8 mouse cellular contexts compared by ENCODE assay signal in genomic region chr15:25758500-25759086, GRCm38 (mm10).
DNase-seq lines count a peak whose midpoint lies in the region; ATAC-seq and TF ChIP-seq lines count a peak whose summit lies in the region.

No protein-coding gene starts in this region.

- WGBS in forebrain, embryonic 13.5 days: 21% methylated on average over 15 of the region's 15 CpGs
- WGBS in kidney, postnatal 0 days: 68% methylated on average over 15 of the region's 15 CpGs
- WGBS in cerebellum, adult 2 months: 62% methylated on average over 15 of the region's 15 CpGs

- ATAC-seq in forebrain, embryonic 13.5 days: no peak
- ATAC-seq in kidney, postnatal 0 days (replicated peaks; ENCODE audit: low FRiP score, low read depth): peak; percentile 76

- no peak for TF ChIP-seq CTCF in kidney, postnatal 0 days (IDR thresholded peaks at IDR 0.05; ENCODE audit: low read depth)
- no peak for TF ChIP-seq CTCF in cerebellum, adult 2 months (IDR thresholded peaks at IDR 0.05; ENCODE audit: borderline replicate concordance, insufficient read depth, low read depth, low read length)

- peak overlapping the region; percentile 65 for H3K9ac ChIP-seq in forebrain, embryonic 13.5 days
- H3K9ac ChIP-seq in kidney, postnatal 0 days (ENCODE audit: low read depth, low read length): no peak overlapping the region

- H3K36me3 ChIP-seq in forebrain, embryonic 13.5 days (ENCODE audit: poor library complexity, severe bottlenecking): no peaks in the 10 kb centered on the region
- H3K36me3 ChIP-seq in kidney, postnatal 0 days (ENCODE audit: insufficient read depth, low read length): 0 out of 2 replicates have a peak, but pooled peaks cover 2% of the 10 kb centered on the region

- peak overlapping the region; percentile 33 for H3K4me3 ChIP-seq in forebrain, embryonic 13.5 days
- H3K4me3 ChIP-seq in kidney, postnatal 0 days (replicated peaks; ENCODE audit: low read depth, low read length): no peak overlapping the region
- no peak overlapping the region for H3K4me3 ChIP-seq in cerebellum, adult 2 months (replicated peaks; ENCODE audit: insufficient read depth, low read depth, low read length)

- TF ChIP-seq POLR2A in cerebellum, adult 2 months (IDR thresholded peaks at IDR 0.05; ENCODE audit: borderline replicate concordance, insufficient read depth, low read length): no peak

- H3K27ac ChIP-seq in forebrain, embryonic 13.5 days: peak overlapping the region; percentile 96
- peak overlapping the region; percentile 81 for H3K27ac ChIP-seq in kidney, postnatal 0 days
- no peak overlapping the region for H3K27ac ChIP-seq in cerebellum, adult 2 months (ENCODE audit: insufficient read depth, low read length)

- H3K9me3 ChIP-seq in forebrain, embryonic 13.5 days (replicated peaks): no peaks in the 10 kb centered on the region
- H3K9me3 ChIP-seq in kidney, postnatal 0 days (replicated peaks; ENCODE audit: low read length): no peaks in the 10 kb centered on the region

- H3K27me3 ChIP-seq in forebrain, embryonic 13.5 days: no peaks in the 10 kb centered on the region
- no peaks in the 10 kb centered on the region for H3K27me3 ChIP-seq in kidney, postnatal 0 days (ENCODE audit: insufficient read depth, low read length)
- no peaks in the 10 kb centered on the region for H3K27me3 ChIP-seq in cerebellum, adult 2 months (ENCODE audit: control insufficient read depth, insufficient read depth, low read length)

- H3K4me1 ChIP-seq in forebrain, embryonic 13.5 days: peaks cover 87% of the 10 kb centered on the region
- H3K4me1 ChIP-seq in kidney, postnatal 0 days (replicated peaks; ENCODE audit: insufficient read depth, low read length): peaks cover 10% of the 10 kb centered on the region; the same call in 1 of the 2 replicates
- H3K4me1 ChIP-seq in cerebellum, adult 2 months (ENCODE audit: control insufficient read depth, insufficient read depth, low read length): peaks cover 15% of the 10 kb centered on the region; the same call in 1 of the 2 replicates

- H3K4me2 ChIP-seq in forebrain, embryonic 13.5 days: peak overlapping the region; percentile 62
- H3K4me2 ChIP-seq in kidney, postnatal 0 days (ENCODE audit: low read length): no peak overlapping the region; the same call in 1 of the 2 replicates

- peak; percentile 23 for DNase-seq in brain, adult 2 months (ENCODE audit: low read depth, low spot score)
- peak; percentile 27 for DNase-seq in kidney, postnatal 0 days (ENCODE audit: low spot score)
- DNase-seq in lung, postnatal 4 days: peak; percentile 84 to 87
- DNase-seq in heart, adult 8-10 months (ENCODE audit: low spot score): no peak
- DNase-seq in layer of hippocampus, adult 11-12 months (ENCODE audit: low spot score): no peak
- DNase-seq in thymus, postnatal 14 days: no peak
- DNase-seq in cerebellum, adult 2 months: no peak

Comparison
In these comparisons a context has a peak if more than half of its experiments do, and no peak if none do; other contexts are left out.
1. DNase-seq: peak in brain, adult 2 months (single experiment), kidney, postnatal 0 days (single experiment) and lung, postnatal 4 days (2 of 2); none in heart, adult 8-10 months (single experiment), layer of hippocampus, adult 11-12 months (single experiment), thymus, postnatal 14 days (single experiment) and cerebellum, adult 2 months (0 of 2).